Mouse (Mus musculus) liver, adult 2 months (tissue): ENCODE measurements around the gene Tmem221. TPM values are rescaled to one million over a fixed set of nuclear protein-coding genes. Genes with fewer than 3 reads are reported as not detected.

Source experiments
- DNase-seq: peaks from one replicate; pipeline ENCODE4 v3.0.0-alpha.2; 2011; ENCODE audit warnings: low read depth, low spot score; ENCODE audit errors: extremely low read depth
- H3K27ac ChIP-seq: fragments of 200-500 bp; replicated peaks from 2 replicates; pipeline ENCODE4 v1.5.1; 2012; ENCODE audit warnings: low read depth, mild to moderate bottlenecking, control low read depth, inconsistent platforms, low read length; ENCODE audit not compliant: insufficient read depth
- H3K27me3 ChIP-seq: fragments of 200-500 bp; 2 replicates; pipeline ENCODE4 v1.6.1; 2012; ENCODE audit warnings: mild to moderate bottlenecking, moderate library complexity, low read length, inconsistent platforms; ENCODE audit not compliant: control insufficient read depth, insufficient read depth
- H3K36me3 ChIP-seq: fragments of 200-500 bp; 2 replicates; pipeline ENCODE4 v1.6.1; 2012; ENCODE audit warnings: low read length, inconsistent platforms; ENCODE audit not compliant: control insufficient read depth, insufficient read depth
- H3K4me1 ChIP-seq: fragments of 200-500 bp; 2 replicates; pipeline ENCODE4 v1.6.1; 2011; ENCODE audit warnings: low read length; ENCODE audit not compliant: control insufficient read depth, insufficient read depth
- H3K4me3 ChIP-seq: fragments of 200-500 bp; 2 replicates; pipeline ENCODE4 v1.5.1; 2011; ENCODE audit warnings: low read depth, mild to moderate bottlenecking, control low read depth, low read length, moderate library complexity; ENCODE audit not compliant: insufficient read depth
- H3K79me2 ChIP-seq: fragments of 200-500 bp; 2 replicates; pipeline ENCODE4 v1.6.1; 2012; ENCODE audit warnings: inconsistent platforms, mild to moderate bottlenecking, low read length, moderate library complexity; ENCODE audit not compliant: control insufficient read depth, insufficient read depth
- H3K9ac ChIP-seq: fragments of 200-500 bp; 2 replicates; pipeline ENCODE4 v1.6.1; 2012; ENCODE audit warnings: low read depth, mild to moderate bottlenecking, control low read depth, inconsistent platforms, low read length
- CTCF ChIP-seq: fragments of 200-500 bp; IDR thresholded peaks from 2 replicates; pipeline ENCODE4 v1.5.1; 2011; ENCODE audit warnings: low read depth, low read length, control low read depth
- POLR2A ChIP-seq: fragments of 200-500 bp; IDR thresholded peaks from 2 replicates; pipeline ENCODE4 v1.6.1; 2011; ENCODE audit warnings: low read length, control low read depth; ENCODE audit not compliant: insufficient read depth; ENCODE audit errors: extremely low read depth
- WGBS: fragments of 180-500 bp; shearing (Covaris S2); methylation state at CpG from one replicate; pipeline ENCODE4 v1.1.7; 2018; 5-methylcytosine and 5-hydroxymethylcytosine counted together
- polyA plus RNA-seq: library from polyadenylated mRNA; depleted of rRNA; stranded (reverse); fragments of >200 nt; gene quantifications from 2 replicates; pipeline ENCODE4 v1.2.3, GENCODE M21; 2012
- total RNA-seq: library from RNA; depleted of rRNA; stranded (reverse); fragments of >200 nt; gene quantifications from 2 replicates; pipeline ENCODE4 v1.2.3, GENCODE M21; 2014

Gene Tmem221
- total and polyA plus RNA-seq, 2 experiments, result 0.46 to 0.55 TPM

DNA sequence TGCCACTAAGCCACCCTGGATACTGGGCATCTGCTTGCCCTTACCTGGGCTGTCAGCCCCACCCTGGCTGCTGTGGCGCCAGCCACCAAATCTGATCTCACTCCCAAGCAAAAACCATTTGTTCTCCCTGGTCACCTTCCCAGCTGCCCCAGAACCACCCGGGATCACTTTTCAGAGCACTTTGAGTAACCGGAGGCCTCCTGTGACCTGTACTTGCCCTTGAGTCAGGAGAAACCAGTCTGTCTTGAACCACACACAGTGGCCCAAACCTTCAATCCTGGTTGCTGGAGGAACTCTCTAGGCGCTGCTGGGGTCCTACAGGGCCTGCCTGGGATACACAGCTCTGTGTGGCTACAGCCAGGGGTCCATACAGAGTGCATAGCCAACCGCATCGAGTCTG is 5.9 kb downstream of the Tmem221 start:
- Histone ChIP-seq H3K9ac (no peak overlapping the region), H3K27ac (no peak overlapping the region), H3K36me3 (no peaks in the 10 kb centered on the region; the same call in 1 of the 2 replicates), H3K27me3 (no peaks in the 10 kb centered on the region), H3K4me1 (no peaks in the 10 kb centered on the region), H3K4me3 (no peak overlapping the region), H3K79me2 (no peaks in the 10 kb centered on the region)
- no peak for TF ChIP-seq POLR2A
- TF ChIP-seq CTCF, result no peak
- no peak for DNase-seq
- 70% methylated on average over 6 of the region's 6 CpGs for WGBS

DNA sequence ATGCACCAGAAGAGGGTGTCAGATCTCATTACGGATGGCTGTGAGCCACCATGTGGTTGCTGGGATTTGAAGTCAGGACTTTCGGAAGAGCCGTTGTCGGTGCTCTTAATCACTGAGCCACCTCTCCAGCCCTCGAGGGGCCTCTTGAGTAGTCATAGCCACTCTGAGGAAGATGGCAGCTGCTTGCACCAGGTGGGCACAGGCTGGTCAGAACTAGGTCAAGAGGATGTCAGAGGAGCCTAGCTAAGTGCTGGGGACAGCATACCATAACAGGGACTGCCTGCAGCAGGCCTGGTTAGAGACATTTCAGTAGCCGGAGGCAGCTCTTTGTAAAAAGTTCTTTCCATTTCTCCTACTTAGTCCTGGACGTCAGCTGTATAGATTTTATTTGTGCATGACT is 7.9 kb downstream of the Tmem221 start:
- Histone ChIP-seq H3K9ac (no peak overlapping the region), H3K36me3 (peaks cover 2% of the 10 kb centered on the region; the same call in 1 of the 2 replicates), H3K27ac (no peak overlapping the region), H3K27me3 (no peaks in the 10 kb centered on the region), H3K79me2 (no peaks in the 10 kb centered on the region), H3K4me3 (no peak overlapping the region), H3K4me1 (no peaks in the 10 kb centered on the region)
- TF ChIP-seq POLR2A, result no peak
- TF ChIP-seq CTCF, result no peak
- 82% methylated on average over 7 of the region's 7 CpGs for WGBS
- DNase-seq, result no peak

DNA sequence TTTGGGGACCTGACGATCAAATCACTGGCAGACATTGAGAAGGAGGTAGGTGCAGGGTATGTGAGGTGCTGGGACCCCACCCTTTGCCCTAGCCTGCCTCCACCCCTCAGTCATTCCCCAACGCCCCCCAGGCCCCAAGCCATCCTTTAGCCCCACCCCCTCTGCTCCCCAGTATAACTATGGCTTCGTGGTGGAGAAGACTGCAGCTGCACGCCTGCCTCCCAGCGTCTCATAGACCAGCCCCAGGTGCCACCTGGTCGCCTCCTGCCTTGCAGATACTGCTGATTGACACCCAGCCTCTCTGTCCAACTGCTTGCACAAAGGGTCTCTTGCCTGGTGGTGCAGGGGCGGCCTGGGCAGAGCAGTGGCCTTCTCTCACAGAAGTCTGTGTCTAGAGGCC is 11.1 kb downstream of the Tmem221 start:
- Histone ChIP-seq H3K9ac (no peak overlapping the region), H3K4me3 (no peak overlapping the region), H3K27me3 (no peaks in the 10 kb centered on the region), H3K4me1 (peaks cover 4% of the 10 kb centered on the region; the same call in 1 of the 2 replicates), H3K79me2 (peaks cover 3% of the 10 kb centered on the region; the same call in 1 of the 2 replicates), H3K27ac (no peak overlapping the region), H3K36me3 (peaks cover 2% of the 10 kb centered on the region; the same call in 1 of the 2 replicates)
- 95% methylated on average over 7 of the region's 7 CpGs for WGBS
- TF ChIP-seq POLR2A (no peak), CTCF (no peak)
- no peak for DNase-seq

DNA sequence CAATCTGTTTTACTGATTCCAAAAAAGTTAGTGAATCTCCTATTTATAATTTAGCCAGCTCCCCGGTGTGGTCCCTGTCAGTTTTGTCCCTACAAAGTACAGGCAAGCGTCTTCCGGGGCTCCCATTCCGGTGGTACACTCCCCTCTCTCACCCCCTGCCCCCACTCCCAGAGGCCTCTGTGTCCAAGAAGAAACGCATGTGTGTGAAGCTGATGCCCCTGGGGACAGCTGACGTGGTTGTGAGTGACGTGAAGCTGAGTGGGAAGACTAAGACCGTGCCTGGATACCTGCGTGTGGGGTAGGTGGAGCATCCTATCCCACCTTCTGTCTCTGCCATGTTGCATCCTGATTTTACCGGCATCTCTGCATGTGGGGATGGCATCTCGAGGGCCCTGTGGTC is 13.6 kb downstream of the Tmem221 start:
- H3K9ac ChIP-seq, result no peak overlapping the region
- peaks cover 2% of the 10 kb centered on the region; the same call in 1 of the 2 replicates for H3K36me3 ChIP-seq
- H3K27me3 ChIP-seq, result no peaks in the 10 kb centered on the region
- H3K27ac ChIP-seq, result no peak overlapping the region
- no peak for DNase-seq
- H3K4me1 ChIP-seq, result peaks cover 4% of the 10 kb centered on the region; the same call in 1 of the 2 replicates
- peaks cover 3% of the 10 kb centered on the region; the same call in 1 of the 2 replicates for H3K79me2 ChIP-seq
- no peak overlapping the region for H3K4me3 ChIP-seq
- TF ChIP-seq CTCF (no peak), POLR2A (no peak)
- WGBS, result 94% methylated on average over 11 of the region's 11 CpGs

DNA sequence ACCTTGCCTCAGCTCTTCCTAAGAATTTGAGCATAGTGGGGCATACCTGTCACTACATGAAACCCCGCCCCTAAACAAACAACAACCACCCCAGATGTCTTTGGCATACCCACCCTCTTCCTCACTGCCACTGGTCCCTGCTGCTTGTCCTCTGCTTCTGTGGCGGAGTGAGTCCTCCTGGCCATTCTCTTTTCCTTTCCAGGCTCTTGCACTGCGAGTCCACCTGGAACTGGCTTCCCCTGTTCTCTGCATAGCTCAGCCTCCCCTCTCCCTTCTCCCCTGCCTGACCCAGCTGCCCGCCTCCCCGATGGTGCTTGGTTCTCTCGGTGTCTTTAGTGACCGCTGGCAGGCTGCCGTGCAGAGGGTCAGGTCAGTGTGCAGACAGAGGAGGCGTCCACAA is 14.9 kb downstream of the Tmem221 start:
- Histone ChIP-seq H3K27me3 (no peaks in the 10 kb centered on the region), H3K27ac (no peak overlapping the region), H3K36me3 (peaks cover 2% of the 10 kb centered on the region; the same call in 1 of the 2 replicates), H3K4me3 (no peak overlapping the region; the same call in 1 of the 2 replicates), H3K79me2 (peaks cover 3% of the 10 kb centered on the region; the same call in 1 of the 2 replicates), H3K4me1 (peaks cover 4% of the 10 kb centered on the region; the same call in 1 of the 2 replicates), H3K9ac (no peak overlapping the region)
- DNase-seq, result no peak
- TF ChIP-seq CTCF (no peak), POLR2A (no peak)
- WGBS, result 52% methylated on average over 9 of the region's 9 CpGs

DNA sequence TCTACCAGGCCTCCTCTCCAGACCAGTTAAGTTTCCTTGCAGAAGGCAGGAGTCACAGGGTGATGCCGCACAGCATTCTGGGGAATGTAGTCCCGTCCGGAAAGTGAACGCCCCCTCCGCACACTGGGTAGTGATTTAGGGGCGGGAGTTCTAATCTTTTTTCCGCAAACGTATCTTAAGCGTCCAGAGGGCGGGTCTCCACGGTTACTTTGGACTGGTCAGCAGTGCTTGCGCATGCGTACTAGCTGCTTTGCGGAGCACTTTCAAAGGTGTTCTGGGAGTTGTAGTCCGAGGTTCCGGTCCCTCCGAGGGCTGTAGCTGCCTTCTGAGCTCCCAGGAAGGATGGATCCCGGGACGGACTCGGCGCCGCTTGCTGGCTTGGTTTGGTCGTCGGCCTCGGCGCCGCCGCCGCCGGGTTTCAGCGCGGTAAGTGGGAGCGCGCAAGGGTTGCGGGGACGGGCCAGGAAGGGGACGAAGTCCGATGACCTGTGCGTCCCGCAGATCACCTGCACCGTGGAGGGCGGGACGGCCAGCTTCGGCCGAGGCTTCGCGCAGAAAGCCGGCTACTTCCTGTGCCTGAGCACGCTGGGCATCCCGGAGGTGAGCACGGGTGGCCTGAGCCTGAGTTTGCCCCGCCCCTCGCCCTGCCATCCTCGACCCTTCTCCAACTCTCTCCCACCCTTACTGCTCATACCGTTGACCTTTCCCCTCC is 15.9 kb downstream of the Tmem221 start, which contains the start of gene Mvb12a:
Mvb12a (plus strand) TSS at position 291 of the 712 bp plus-strand sequence.
- Histone ChIP-seq H3K36me3 (peaks cover 2% of the 10 kb centered on the region; the same call in 1 of the 2 replicates), H3K4me1 (peaks cover 11% of the 10 kb centered on the region), H3K79me2 (peaks cover 3% of the 10 kb centered on the region; the same call in 1 of the 2 replicates), H3K4me3 (peak within 1 kb of the TSS; percentile 75), H3K27ac (peak within 1 kb of the TSS; percentile 89), H3K9ac (peak within 1 kb of the TSS; percentile 86), H3K27me3 (no peaks in the 10 kb centered on the region)
- TF ChIP-seq CTCF (no peak), POLR2A (peak; percentile 48; the same call in 1 of the 2 replicates)
- DNase-seq, result peak; percentile 99
- WGBS, result under 1% methylated on average over 55 of the region's 55 CpGs
